Mouse (Mus musculus): Measurements from ENCODE around the gene Rbck1.

- TF ChIP-seq CTCF (IDR thresholded peaks at IDR 0.05; ENCODE audit: low read depth): peak; percentile 90
- TF ChIP-seq EP300 (IDR thresholded peaks at IDR 0.05; ENCODE audit: low read depth): peak; percentile 75
Measured at GRCm38 (mm10) chr2:152363245-152364147, 31.0 kb upstream of the Rbck1 start.
